Mouse (Mus musculus) duodenum, adult 2 months (tissue): ENCODE measurements around the gene Olfr1280. TPM values are rescaled to one million over a fixed set of nuclear protein-coding genes. Genes with fewer than 3 reads are reported as not detected.

Source experiments
- polyA plus RNA-seq: library from polyadenylated mRNA; depleted of rRNA; stranded (reverse); fragments of >200 nt; gene quantifications from 2 replicates; pipeline ENCODE4 v1.2.3, GENCODE M21; 2012; ENCODE audit warnings: low replicate concordance; rRNA removed

Gene Olfr1280
- polyA plus RNA-seq: not detected in 2 replicates

DNA sequence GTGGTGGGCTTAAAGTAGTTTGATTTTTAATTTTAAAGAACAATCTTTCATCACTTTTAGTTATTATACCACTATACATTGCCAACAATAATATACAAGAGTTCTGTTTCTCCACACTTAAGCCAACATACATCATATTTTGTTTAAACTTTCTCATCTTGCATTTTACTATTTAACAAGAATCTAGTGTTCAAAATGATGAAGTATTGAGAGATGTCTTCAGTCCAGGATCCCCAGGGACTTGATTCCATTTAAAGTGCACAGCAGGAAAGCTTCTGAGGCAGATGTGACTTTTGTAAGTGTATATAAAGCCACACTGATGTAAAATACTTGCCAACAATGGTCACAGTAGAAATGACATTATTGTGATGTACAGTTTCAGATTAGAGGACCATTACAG lies at the start of gene Olfr1280:
TSS of gene Olfr1280 (plus strand) at position 301 of the 400 bp plus-strand sequence.

DNA sequence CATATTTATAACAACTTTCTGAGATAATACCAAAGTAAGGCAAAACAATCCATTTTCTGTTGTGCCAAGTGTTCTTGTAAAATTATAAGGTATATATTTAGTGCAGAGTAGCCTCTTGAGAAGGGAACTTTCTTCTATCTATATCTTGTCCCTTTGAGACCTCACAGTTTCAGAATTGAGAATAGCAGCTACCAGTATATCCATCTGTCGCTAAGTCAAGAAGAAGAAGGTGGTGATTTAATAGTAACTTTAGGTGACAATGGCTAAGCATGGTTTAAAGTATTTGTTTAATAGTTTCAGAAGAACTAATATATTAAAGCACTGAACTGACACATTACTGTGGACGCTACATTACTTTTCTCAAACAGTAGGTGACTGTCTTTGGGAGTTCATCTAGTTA lies 39.8 kb upstream of the Olfr1280 start, which contains the start of gene Olfr1277:
TSS of gene Olfr1277 (minus strand) at position 101 of the 400 bp plus-strand sequence.

DNA sequence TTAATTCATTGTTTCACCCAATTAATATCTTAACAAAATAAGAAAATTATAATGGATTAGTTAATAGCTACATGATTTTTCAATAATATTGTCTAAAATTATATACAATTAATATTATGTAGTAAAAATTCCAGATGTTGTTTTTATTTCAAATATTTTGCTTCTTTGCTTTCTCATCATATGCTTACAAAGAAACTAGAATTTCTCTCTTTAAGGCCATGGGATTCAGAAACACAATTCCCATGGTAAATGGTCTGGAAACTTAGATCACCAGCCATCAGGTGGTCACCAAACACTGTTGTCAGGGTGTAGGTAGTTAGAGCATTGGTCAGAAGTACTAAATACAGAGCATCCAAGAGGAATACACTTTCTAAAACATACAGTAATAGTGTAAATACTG lies 24.0 kb upstream of the Olfr1280 start, which contains the start of gene Olfr1278:
TSS of gene Olfr1278 (plus strand) at position 301 of the 400 bp plus-strand sequence.

DNA sequence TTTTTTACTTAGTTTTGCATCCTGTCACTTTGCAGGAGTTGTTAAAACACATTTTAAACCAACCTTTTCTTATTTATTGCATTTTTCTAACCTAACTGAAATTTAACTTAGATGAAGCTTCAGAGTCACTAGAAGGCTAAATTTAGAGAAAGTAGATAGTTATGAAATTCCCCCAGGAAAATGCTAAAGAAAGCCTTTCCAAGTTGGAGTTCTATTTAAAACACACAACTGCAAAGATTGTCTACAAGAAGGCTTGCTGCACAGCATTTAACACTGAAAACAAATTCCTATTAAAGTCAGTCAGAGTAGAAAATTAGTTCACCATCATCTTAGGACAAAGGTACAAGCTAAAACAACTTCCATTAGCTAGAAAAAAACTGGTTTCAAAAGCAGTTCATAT lies 13.4 kb upstream of the Olfr1280 start, which contains the start of gene Olfr1279:
TSS of gene Olfr1279 (plus strand) at position 262 of the 400 bp plus-strand sequence.

DNA sequence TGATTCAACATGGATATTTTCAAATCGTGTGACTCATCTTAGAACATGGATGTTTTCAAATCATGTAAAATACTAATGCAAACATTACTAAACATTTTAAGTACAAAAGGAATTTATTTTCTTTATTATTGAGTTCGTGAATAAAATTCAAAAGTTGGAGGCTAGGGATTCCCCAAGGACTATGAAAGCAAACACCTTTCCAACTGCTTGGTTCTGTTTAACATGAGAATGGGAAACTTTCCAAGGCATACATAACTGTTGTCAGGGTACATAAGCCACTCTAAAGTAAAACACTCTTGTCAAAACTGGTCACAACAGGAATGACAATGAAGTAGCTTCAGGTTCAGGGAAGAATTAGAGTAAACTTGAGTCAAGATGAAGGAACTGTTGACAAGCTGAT lies 12.4 kb downstream of the Olfr1280 start, which contains the start of gene Olfr1281:
TSS of gene Olfr1281 (plus strand) at position 301 of the 400 bp plus-strand sequence.

DNA sequence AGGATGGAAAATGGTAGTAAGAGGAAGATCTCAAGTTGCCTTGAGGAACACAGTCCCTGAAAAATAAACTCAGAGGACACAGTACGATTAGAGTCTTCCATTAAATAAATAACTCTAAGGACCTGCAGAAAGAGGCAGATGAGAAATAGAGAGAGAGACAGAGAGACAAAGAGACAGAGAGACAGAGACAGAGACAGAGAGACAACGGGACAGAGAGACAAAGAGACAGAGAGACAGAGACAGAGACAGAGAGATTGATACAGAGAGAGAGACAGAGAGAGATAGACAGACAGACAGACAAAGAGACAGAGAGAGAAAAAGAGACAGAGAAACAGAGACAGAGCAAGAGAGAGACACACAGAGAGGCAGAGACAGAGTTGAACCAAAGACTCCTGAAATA lies 22.2 kb downstream of the Olfr1280 start, which contains the start of gene Olfr1282:
TSS of gene Olfr1282 (minus strand) at position 101 of the 400 bp plus-strand sequence.

DNA sequence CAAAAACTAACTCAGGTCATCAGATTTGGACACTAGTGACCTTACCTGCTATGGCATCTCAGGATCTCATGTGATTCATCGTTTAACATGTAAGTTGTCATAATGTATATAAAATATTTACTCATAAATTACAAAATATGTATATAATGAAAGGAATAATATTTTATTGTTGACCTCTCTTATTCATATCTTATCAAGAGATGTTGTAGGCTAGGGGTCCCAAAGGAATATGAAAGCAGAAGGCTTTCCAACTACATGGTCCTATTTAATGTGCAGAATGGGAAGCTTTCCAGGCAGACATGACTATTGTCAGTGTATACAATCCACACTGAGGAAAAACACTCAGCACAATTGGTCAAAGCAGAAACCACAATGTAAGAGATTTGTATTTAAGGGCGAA lies 52.7 kb downstream of the Olfr1280 start, which contains the start of gene Olfr1283:
TSS of gene Olfr1283 (plus strand) at position 301 of the 400 bp plus-strand sequence.

DNA sequence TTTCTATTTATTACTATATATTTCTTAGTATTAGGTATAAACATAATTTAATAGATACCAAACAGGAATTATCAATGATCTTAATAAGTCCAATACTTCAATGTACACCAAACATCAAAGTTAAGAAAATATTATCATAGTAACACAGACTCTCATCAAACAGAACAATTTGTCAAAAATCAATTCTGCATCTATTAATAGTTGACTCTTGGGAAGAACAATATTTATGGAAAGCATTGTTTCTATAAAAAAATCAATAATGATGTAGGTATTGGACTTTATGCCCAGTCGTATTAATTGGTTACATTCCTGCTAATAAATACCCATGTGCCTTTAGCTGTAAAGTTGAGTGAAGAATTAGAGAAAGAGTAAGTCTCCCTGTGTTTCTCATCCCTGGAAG lies 61.4 kb downstream of the Olfr1280 start, which contains the start of gene Olfr1284:
TSS of gene Olfr1284 (plus strand) at position 301 of the 400 bp plus-strand sequence.

Other genes starting within 250 kb of the Olfr1280 start
- gene Gm13941, start 208.0 kb upstream of the Olfr1280 start, polyA plus RNA-seq: not detected in 2 replicates
- not detected in 2 replicates for gene Gm15130, start 161.1 kb upstream of the Olfr1280 start, polyA plus RNA-seq
- not detected in 2 replicates for gene 4930430A15Rik, start 84.4 kb upstream of the Olfr1280 start, polyA plus RNA-seq
- not detected in 2 replicates for gene Olfr1275, start 78.7 kb upstream of the Olfr1280 start, polyA plus RNA-seq
- gene Olfr1276, start 59.5 kb upstream of the Olfr1280 start, polyA plus RNA-seq: not detected in 2 replicates
- gene Olfr1277, start 39.9 kb upstream of the Olfr1280 start, polyA plus RNA-seq: not detected in 2 replicates
- gene Olfr1278, start 23.9 kb upstream of the Olfr1280 start, polyA plus RNA-seq: not detected in 2 replicates
- not detected in 2 replicates for gene Olfr1279, start 13.4 kb upstream of the Olfr1280 start, polyA plus RNA-seq
- not detected in 2 replicates for gene Olfr1281, start 12.5 kb downstream of the Olfr1280 start, polyA plus RNA-seq
- not detected in 2 replicates for gene Olfr1282, start 22.1 kb downstream of the Olfr1280 start, polyA plus RNA-seq
- gene Olfr1283, start 52.8 kb downstream of the Olfr1280 start, polyA plus RNA-seq: not detected in 2 replicates
- gene Olfr1284, start 61.5 kb downstream of the Olfr1280 start, polyA plus RNA-seq: not detected in 2 replicates
- gene Olfr1286, start 109.1 kb downstream of the Olfr1280 start, polyA plus RNA-seq: not detected in 2 replicates
- gene Olfr1287, start 135.1 kb downstream of the Olfr1280 start, polyA plus RNA-seq: not detected in 2 replicates
- gene Olfr1288, start 160.1 kb downstream of the Olfr1280 start, polyA plus RNA-seq: not detected in 2 replicates
- gene Olfr1289, start 166.8 kb downstream of the Olfr1280 start, polyA plus RNA-seq: not detected in 2 replicates
- not detected in 2 replicates for gene Olfr1290, start 179.8 kb downstream of the Olfr1280 start, polyA plus RNA-seq
- gene Olfr1291-ps1, start 183.2 kb downstream of the Olfr1280 start, polyA plus RNA-seq: not detected in 2 replicates
- not detected in 2 replicates for gene Olfr1293-ps, start 211.2 kb downstream of the Olfr1280 start, polyA plus RNA-seq
- gene Olfr1294, start 226.3 kb downstream of the Olfr1280 start, polyA plus RNA-seq: not detected in 2 replicates